Mouse (Mus musculus) heart, adult 8-10 months (tissue): ENCODE measurements around the gene Gsdmc4. TPM values are rescaled to one million over a fixed set of nuclear protein-coding genes. Genes with fewer than 3 reads are reported as not detected.

Experiments
- total RNA-seq, 4 experiments: library from RNA; stranded (reverse); gene quantifications; 2 replicates each; pipeline ENCODE4 v1.2.4; 2022

The Gsdmc4 gene
- total RNA-seq, 4 experiments from 2014 or later = not detected

Other genes starting within 250 kb of the Gsdmc4 start
- not detected for gene Gsdmc2, start 67.1 kb downstream of the Gsdmc4 start, total RNA-seq
- not detected for gene Gsdmc3, start 33.7 kb downstream of the Gsdmc4 start, total RNA-seq
- 10 to 100 TPM; 18.1 to 26.6 (median 22.1) TPM for gene Fam49b, start 148.2 kb upstream of the Gsdmc4 start, total RNA-seq